9 mouse cellular contexts compared by ENCODE assay signal in genomic region chr8:93570186-93570530, GRCm38 (mm10). TPM values are rescaled to one million over a fixed set of nuclear protein-coding genes. Genes with fewer than 3 reads are reported as not detected.
DNase-seq lines count a peak whose midpoint lies in the region; ATAC-seq and TF ChIP-seq lines count a peak whose summit lies in the region.
"Had no signal": no experiment of that assay in that cellular context is flagged by ENCODE, and none has a peak within 500 bp of the region (broad histone marks: within the 10 kb centered on the region; RNA-seq: fewer than 3 reads in every experiment).

No protein-coding gene starts in this region.

- DNase-seq in kidney, adult 2 months: no peak
- no peak for DNase-seq in kidney, postnatal 4 days
- peak; percentile 56 to 58 for DNase-seq in cerebellum, adult 2 months
- no peak for DNase-seq in forebrain, postnatal 0 days
- no peak for DNase-seq in adrenal gland, postnatal 36 days
- DNase-seq in testis, postnatal 10 days (ENCODE audit: low spot score): no peak

- H3K4me1 ChIP-seq in kidney, adult 2 months (ENCODE audit: control insufficient read depth, insufficient read depth, low read length): no peaks in the 10 kb centered on the region
- peaks cover 36% of the 10 kb centered on the region for H3K4me1 ChIP-seq in cerebellum, adult 2 months (ENCODE audit: control insufficient read depth, insufficient read depth, low read length)
- peaks cover 43% of the 10 kb centered on the region for H3K4me1 ChIP-seq in forebrain, postnatal 0 days (ENCODE audit: insufficient read depth)
- H3K4me1 ChIP-seq in midbrain, embryonic 12.5 days: peaks cover 46% of the 10 kb centered on the region
- H3K4me1 ChIP-seq in kidney, embryonic 14.5 days (ENCODE audit: control insufficient read depth, insufficient read depth, low read length): 0 out of 2 replicates have a peak, but pooled peaks cover 7% of the 10 kb centered on the region

- peak; percentile 40 for ATAC-seq in forebrain, postnatal 0 days
- ATAC-seq in midbrain, embryonic 12.5 days (ENCODE audit: low FRiP score, low read depth): no peak
- ATAC-seq in kidney, embryonic 14.5 days (ENCODE audit: low FRiP score, low TSS enrichment): no peak

- H3K9ac ChIP-seq in forebrain, postnatal 0 days: 0 out of 2 replicates have a peak overlapping the region, but pooled peaks have one; percentile 7
- no peak overlapping the region for H3K9ac ChIP-seq in midbrain, embryonic 12.5 days (replicated peaks)
- no peak overlapping the region for H3K9ac ChIP-seq in kidney, embryonic 14.5 days (ENCODE audit: low read depth, low read length)

- H3K27me3 ChIP-seq in kidney, adult 2 months (replicated peaks; ENCODE audit: control insufficient read depth, insufficient read depth, low read length): no peaks in the 10 kb centered on the region
- H3K27me3 ChIP-seq in cerebellum, adult 2 months (ENCODE audit: control insufficient read depth, insufficient read depth, low read length): no peaks in the 10 kb centered on the region
- H3K27me3 ChIP-seq in forebrain, postnatal 0 days (ENCODE audit: insufficient read depth, low read length): no peaks in the 10 kb centered on the region
- H3K27me3 ChIP-seq in midbrain, embryonic 12.5 days: no peaks in the 10 kb centered on the region
- no peaks in the 10 kb centered on the region for H3K27me3 ChIP-seq in kidney, embryonic 14.5 days (ENCODE audit: control insufficient read depth, insufficient read depth, low read length)
- H3K27me3 ChIP-seq: CH12.LX had no signal

- H3K4me3 ChIP-seq in kidney, adult 2 months (ENCODE audit: insufficient read depth, low read depth, low read length): no peak overlapping the region
- H3K4me3 ChIP-seq in cerebellum, adult 2 months (replicated peaks; ENCODE audit: insufficient read depth, low read depth, low read length): no peak overlapping the region
- H3K4me3 ChIP-seq in forebrain, postnatal 0 days (ENCODE audit: low read depth, low read length): no peak overlapping the region
- no peak overlapping the region for H3K4me3 ChIP-seq in midbrain, embryonic 12.5 days
- H3K4me3 ChIP-seq in kidney, embryonic 14.5 days (ENCODE audit: low read length): no peak overlapping the region

- no peak for TF ChIP-seq POLR2A in kidney, adult 2 months (IDR thresholded peaks at IDR 0.05; ENCODE audit: low read depth, low read length)
- TF ChIP-seq POLR2A in cerebellum, adult 2 months (IDR thresholded peaks at IDR 0.05; ENCODE audit: borderline replicate concordance, insufficient read depth, low read length): no peak

- H3K36me3 ChIP-seq in kidney, adult 2 months (ENCODE audit: control insufficient read depth, insufficient read depth, low read length): no peaks in the 10 kb centered on the region
- no peaks in the 10 kb centered on the region for H3K36me3 ChIP-seq in forebrain, postnatal 0 days (ENCODE audit: insufficient read depth)
- H3K36me3 ChIP-seq in midbrain, embryonic 12.5 days: no peaks in the 10 kb centered on the region
- no peaks in the 10 kb centered on the region for H3K36me3 ChIP-seq in kidney, embryonic 14.5 days (ENCODE audit: control insufficient read depth, insufficient read depth, low read length)

- no peak for TF ChIP-seq CTCF in kidney, adult 2 months (conservative IDR thresholded peaks at IDR 0.05; ENCODE audit: insufficient read depth, insufficient read length, low read depth, low read length)
- no peak for TF ChIP-seq CTCF in cerebellum, adult 2 months (IDR thresholded peaks at IDR 0.05; ENCODE audit: borderline replicate concordance, insufficient read depth, low read depth, low read length)
- TF ChIP-seq CTCF in forebrain, postnatal 0 days (IDR thresholded peaks at IDR 0.05; ENCODE audit: low read depth): no peak

- H3K4me2 ChIP-seq in forebrain, postnatal 0 days (ENCODE audit: low read depth): peak overlapping the region; percentile 25
- H3K4me2 ChIP-seq in midbrain, embryonic 12.5 days (replicated peaks): 0 out of 2 replicates have a peak overlapping the region, but pooled peaks have one; percentile 8
- H3K4me2 ChIP-seq in kidney, embryonic 14.5 days (replicated peaks; ENCODE audit: low read depth, low read length): no peak overlapping the region

- WGBS in kidney, adult 2 months: 22% methylated on average over 2 of the region's 2 CpGs
- WGBS in cerebellum, adult 2 months: 3% methylated on average over 2 of the region's 2 CpGs
- 10% methylated on average over 2 of the region's 2 CpGs for WGBS in forebrain, postnatal 0 days
- 60% methylated on average over 2 of the region's 2 CpGs for WGBS in midbrain, embryonic 12.5 days
- WGBS in kidney, embryonic 14.5 days: 37% methylated on average over 2 of the region's 2 CpGs

- 0 out of 2 replicates have a peak overlapping the region, but pooled peaks have one; percentile 27 for H3K27ac ChIP-seq in kidney, adult 2 months (ENCODE audit: insufficient read depth, low read depth, low read length)
- H3K27ac ChIP-seq in cerebellum, adult 2 months (ENCODE audit: insufficient read depth, low read length): peak overlapping the region; percentile 95
- H3K27ac ChIP-seq in forebrain, postnatal 0 days (ENCODE audit: low read depth, low read length): peak overlapping the region; percentile 95
- peak overlapping the region; percentile 68 for H3K27ac ChIP-seq in midbrain, embryonic 12.5 days (replicated peaks)
- no peak overlapping the region for H3K27ac ChIP-seq in kidney, embryonic 14.5 days (ENCODE audit: low read depth, low read length)

- no peaks in the 10 kb centered on the region for H3K9me3 ChIP-seq in forebrain, postnatal 0 days (ENCODE audit: low read length)
- H3K9me3 ChIP-seq in midbrain, embryonic 12.5 days: 0 out of 2 replicates have a peak, but pooled peaks cover 8% of the 10 kb centered on the region
- H3K9me3 ChIP-seq in kidney, embryonic 14.5 days (ENCODE audit: control insufficient read depth, low read length): peaks cover 6% of the 10 kb centered on the region; the same call in 1 of the 2 replicates

RNA-seq across cellular contexts. Expression of gene Ces5a, which starts 34.5 kb away (rescaled TPM):
- polyA plus RNA-seq in kidney, adult 2 months (2012; rRNA removed): not detected in 2 replicates
- polyA plus RNA-seq in cerebellum, adult 2 months (2012; rRNA removed): 1.3 TPM in 2 replicates
- 0.62 and 1.2 TPM in 2 replicates for total RNA-seq in forebrain, postnatal 0 days (2014; rRNA removed)
- 0.67 and 0.94 TPM in 2 replicates for polyA plus RNA-seq in forebrain, postnatal 0 days (2015; fragmentation: Nextera tagmentation; extraction: Ambion mirVana)
- not detected in 2 replicates for polyA plus RNA-seq in midbrain, embryonic 12.5 days (2016; fragmentation: Nextera tagmentation; extraction: Ambion mirVana)
- total RNA-seq in adrenal gland, postnatal 36 days (2021): not detected
- not detected in 2 replicates for polyA plus RNA-seq in kidney, embryonic 14.5 days (2014; fragmentation: Nextera tagmentation; extraction: Ambion mirVana)
- total RNA-seq: CH12.LX had no signal

Comparison
In these comparisons a context has a peak if more than half of its experiments do, and no peak if none do; other contexts are left out.
1. DNase-seq: peak in cerebellum, adult 2 months (2 of 2); none in kidney, adult 2 months (single experiment), kidney, postnatal 4 days (0 of 2), forebrain, postnatal 0 days (single experiment), adrenal gland, postnatal 36 days (0 of 2) and testis, postnatal 10 days (single experiment).